Mouse (Mus musculus) cortical plate, adult 2 months (tissue): ENCODE results near the gene Adamts9.

ENCODE experiments used
- CTCF ChIP-seq: fragments of 200-500 bp; IDR thresholded peaks from 2 replicates; pipeline ENCODE4 v1.5.1; 2011; ENCODE audit warnings: mild to moderate bottlenecking, control low read depth, low read length; ENCODE audit not compliant: insufficient read depth; ENCODE audit errors: extremely low read depth
- POLR2A ChIP-seq: fragments of 200-500 bp; IDR thresholded peaks from 2 replicates; pipeline ENCODE4 v1.6.1; 2011; ENCODE audit warnings: mild to moderate bottlenecking, low read length, control low read depth; ENCODE audit not compliant: insufficient read depth; ENCODE audit errors: extremely low read depth

GRCm38 (mm10) chr6:92991616-92992015 lies 48.3 kb upstream of the Adamts9 start:
- no peak for TF ChIP-seq CTCF
- TF ChIP-seq POLR2A, result no peak
